Mouse (Mus musculus): ENCODE results near the gene Polr3c.

Gene Polr3c

DNA sequence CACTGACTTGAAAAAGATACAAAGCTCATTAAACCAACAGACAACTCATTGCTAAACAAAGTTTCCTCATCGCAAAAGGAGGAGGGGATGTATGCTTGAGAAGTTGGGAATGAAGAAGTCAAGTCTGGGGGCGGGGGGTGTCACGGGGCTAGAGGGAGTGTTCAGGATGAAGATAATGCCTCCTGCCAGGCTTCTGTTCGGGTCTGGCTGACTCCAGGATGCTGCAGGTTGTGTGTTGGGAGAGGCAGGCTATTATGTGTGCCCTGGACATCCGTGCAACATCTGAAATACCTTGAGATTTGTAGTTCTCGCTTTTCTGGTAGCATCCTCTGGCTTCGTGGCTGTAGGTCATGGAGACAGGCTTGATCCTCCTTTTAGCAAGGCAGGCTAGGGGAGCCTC, 49.0 kb downstream of the Polr3c start:
- CTCF ChIA-PET = interaction anchor here (0.6 kb wide), 1 partner anchor 147 kb away, joined by 3 read pairs; no protein-coding TSS in a partner anchor

GRCm38 (mm10) chr3:96675690-96676089, 51.7 kb downstream of the Polr3c start:
- CTCF ChIA-PET = no interaction called here

DNA sequence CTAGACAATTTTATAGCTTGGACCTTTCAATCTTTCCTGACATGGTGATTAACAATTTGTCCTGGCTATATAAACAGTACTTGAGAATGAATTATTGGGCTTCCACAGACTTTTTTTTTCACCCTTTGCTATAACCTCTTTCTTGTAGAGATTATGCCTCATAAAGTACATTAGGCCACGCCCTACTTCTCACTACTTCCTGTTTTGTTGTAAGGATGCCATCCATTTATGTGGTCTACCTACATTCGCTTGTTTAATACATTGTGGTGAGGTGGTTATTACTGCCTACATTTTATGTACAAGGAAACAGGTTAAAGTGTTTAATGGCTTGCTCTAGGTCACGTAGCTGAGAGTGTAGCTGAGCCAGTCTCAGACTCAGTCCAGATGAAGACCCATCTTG, 52.3 kb downstream of the Polr3c start:
- CTCF ChIA-PET = interaction anchor here (0.8 kb wide), 1 partner anchor 1018 kb away, joined by 5 read pairs; no protein-coding TSS in a partner anchor

- CTCF ChIA-PET = no interaction called here
Measured at GRCm38 (mm10) chr3:96674442-96674841, 53.0 kb downstream of the Polr3c start.

DNA sequence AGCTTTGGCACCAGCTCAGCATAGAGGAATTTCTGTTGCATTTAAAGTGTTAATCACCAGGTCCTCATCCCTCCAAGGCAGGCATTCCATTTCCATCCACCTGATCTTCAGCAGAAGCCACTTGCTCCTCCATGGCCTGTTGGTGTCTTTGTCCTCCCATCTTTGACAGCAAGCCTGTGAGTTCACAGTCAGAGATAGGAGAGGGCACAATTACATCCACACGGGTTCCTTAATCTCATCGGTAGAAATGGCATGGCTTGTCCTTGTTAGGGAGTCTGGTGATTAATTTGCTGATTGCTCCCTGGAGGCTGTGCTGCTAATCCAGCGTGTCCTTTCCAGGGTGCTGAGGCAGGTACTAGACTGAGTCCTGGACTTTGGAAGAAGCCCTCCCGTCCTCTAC, 53.9 kb downstream of the Polr3c start:
- CTCF ChIA-PET = no interaction called here

GRCm38 (mm10) chr3:96671519-96671918, 55.9 kb downstream of the Polr3c start:
- CTCF ChIA-PET = interaction anchor here (0.7 kb wide), 1 partner anchor 1496 kb away, joined by 3 read pairs; no protein-coding TSS in a partner anchor

DNA sequence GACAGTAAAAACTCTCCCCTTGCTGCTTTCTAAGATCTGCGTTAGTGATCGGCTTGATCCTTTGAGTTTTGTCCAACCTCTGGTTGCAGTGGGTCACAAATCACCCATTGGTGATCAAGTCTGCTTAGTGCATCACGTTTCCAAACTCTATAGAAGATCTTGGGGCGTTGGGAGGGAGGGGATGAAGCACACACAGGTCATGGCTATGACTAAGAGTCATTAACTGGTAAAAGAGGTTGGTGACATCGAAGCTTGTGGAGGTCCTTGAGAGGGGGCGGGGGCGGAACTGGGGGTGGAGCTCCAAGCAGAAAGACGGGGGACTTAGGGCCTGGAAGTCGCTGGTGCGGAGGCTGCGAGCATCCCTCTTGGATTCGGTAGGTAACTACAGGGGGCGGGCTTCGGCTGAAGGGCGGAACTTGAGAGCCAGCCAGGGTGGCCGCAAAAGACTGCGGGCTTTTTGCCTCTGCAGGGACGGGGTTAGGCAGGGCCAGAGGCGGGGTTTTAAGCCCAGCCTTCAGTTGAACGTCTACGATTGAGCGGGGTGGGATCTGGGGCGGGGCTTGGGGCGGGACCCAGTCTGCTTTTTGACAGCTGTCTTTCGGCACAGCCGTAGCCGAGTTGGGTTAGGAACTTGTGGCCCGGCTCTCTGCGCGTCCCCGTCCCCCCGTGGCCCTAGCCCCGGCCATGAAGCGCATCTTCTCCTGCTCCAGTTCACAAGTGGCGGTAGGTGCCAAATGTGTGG, 57.5 kb downstream of the Polr3c start, which contains the start of gene Ankrd35:
Ankrd35 (plus strand) TSS at position 405 of the 742 bp plus-strand sequence.
- CTCF ChIA-PET = interaction anchor here (0.6 kb wide), 1 partner anchor 1990 kb away, joined by 3 read pairs; no protein-coding TSS in a partner anchor

- CTCF ChIA-PET = no interaction called here
Measured at GRCm38 (mm10) chr3:96668424-96669067, 58.9 kb downstream of the Polr3c start.

DNA sequence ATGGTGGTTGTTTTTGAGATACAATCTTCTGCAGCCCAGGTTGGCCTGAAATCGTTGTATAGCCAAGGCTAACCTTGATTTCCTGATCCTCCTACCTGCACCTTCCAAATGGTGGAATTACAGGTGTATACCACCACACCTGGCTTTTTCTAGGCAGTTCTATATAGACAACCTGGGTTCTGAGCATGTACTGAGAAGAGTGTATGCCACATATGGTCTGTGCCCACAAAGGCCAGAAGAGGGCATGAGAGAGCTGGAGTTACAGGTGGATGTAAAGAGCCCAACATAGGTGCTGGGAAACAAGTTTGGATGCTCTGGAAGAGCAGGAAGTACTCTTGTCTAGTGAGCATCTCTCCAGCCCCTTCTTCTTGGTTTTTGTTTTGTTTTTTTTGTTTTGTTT, 60.1 kb downstream of the Polr3c start:
- CTCF ChIA-PET = interaction anchor here (0.7 kb wide), 1 partner anchor 32 kb away, joined by 4 read pairs; no protein-coding TSS in a partner anchor

- CTCF ChIA-PET = no interaction called here
Measured at GRCm38 (mm10) chr3:96666916-96667315, 60.5 kb downstream of the Polr3c start.

DNA sequence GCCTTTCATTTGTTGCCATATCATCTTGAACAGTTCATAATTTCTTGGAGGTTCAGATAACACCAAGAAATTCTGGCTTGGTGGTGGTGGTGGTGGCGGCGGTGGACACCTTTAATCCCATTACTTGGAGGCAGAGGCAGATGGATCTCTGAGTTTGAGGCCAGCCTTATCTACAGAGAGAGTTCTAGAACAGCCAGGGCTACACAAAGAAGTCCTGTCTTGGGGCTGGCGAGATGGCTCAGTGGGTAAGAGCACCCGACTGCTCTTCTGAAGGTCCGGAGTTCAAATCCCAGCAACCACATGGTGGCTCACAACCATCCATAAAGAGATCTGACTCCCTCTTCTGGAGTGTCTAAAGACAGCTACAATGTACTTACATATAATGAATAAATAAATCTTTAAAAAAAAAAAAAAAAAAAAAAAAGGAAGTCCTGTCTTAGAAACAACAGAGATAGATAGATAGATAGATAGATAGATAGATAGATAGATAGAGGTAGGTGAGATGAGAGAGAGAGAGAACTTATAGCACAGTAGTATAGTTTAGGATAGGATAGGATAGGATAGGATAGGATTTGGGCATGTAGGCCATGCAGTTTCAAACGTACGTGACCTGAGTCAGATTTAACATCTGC, 61.6 kb downstream of the Polr3c start:
- CTCF ChIA-PET = interaction anchor here (0.6 to 0.7 kb wide), 2 partner anchors 11 to 61 kb away, joined by 4 to 6 read pairs; partner anchors contain the start of genes Polr3c and Rnf115

- CTCF ChIA-PET = interaction anchor here (0.8 kb wide), 1 partner anchor 34 kb away, joined by 3 read pairs; the partner anchor contains the start of gene Rbm8a
Measured at GRCm38 (mm10) chr3:96663432-96664239, 63.8 kb downstream of the Polr3c start.

- CTCF ChIA-PET = interaction anchor here (0.8 kb wide), 1 partner anchor 33 kb away, joined by 3 read pairs; the partner anchor contains the start of gene Rbm8a
Measured at GRCm38 (mm10) chr3:96662731-96663316, 64.6 kb downstream of the Polr3c start.
